Mouse (Mus musculus): ENCODE results near the gene Aig1. TPM values are rescaled to one million over a fixed set of nuclear protein-coding genes. Genes with fewer than 3 reads are reported as not detected.

Gene Aig1
- polyA plus RNA-seq, 1 experiment from 2014 or later: 24.3 TPM

DNA sequence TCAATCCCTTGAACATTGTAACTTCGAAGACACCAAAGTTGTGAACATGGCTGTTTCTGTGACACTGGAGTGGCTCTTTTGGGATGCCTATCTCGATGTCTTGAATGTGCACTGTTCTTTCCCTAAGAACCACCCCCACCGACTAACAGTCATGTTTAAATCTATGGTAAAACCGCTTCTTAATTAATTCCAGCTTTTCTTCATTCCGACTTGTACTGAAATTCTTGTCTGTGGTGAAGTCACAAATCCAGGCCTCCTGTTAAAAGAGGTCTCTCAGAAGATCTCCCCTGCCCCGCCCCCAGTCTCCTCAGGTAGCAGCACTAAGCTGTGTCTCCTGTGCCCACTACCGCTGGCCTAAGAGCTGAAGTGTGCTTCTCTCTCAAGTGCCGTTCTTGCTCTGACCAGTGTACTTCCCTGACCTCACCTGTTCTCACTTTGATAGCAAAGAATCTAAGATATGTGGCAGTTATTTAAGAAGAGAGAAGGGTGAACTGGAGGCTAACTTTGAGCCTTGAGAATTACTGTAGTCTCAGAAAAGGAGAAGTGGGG, 157.4 kb downstream of the Aig1 start:
- no peaks in the 10 kb centered on the region for H3K36me3 ChIP-seq
- no peak overlapping the region for H3K27ac ChIP-seq (replicated peaks)
- no peak overlapping the region for H3K4me3 ChIP-seq
- WGBS: 83% methylated on average over 8 of the region's 8 CpGs
- H3K9me3 ChIP-seq (replicated peaks): no peaks in the 10 kb centered on the region
- H3K27me3 ChIP-seq (ENCODE audit: low read depth, poor library complexity, severe bottlenecking): no peaks in the 10 kb centered on the region
- DNase-seq (ENCODE audit: low spot score): no peak
- peaks cover 14% of the 10 kb centered on the region for H3K4me1 ChIP-seq

DNA sequence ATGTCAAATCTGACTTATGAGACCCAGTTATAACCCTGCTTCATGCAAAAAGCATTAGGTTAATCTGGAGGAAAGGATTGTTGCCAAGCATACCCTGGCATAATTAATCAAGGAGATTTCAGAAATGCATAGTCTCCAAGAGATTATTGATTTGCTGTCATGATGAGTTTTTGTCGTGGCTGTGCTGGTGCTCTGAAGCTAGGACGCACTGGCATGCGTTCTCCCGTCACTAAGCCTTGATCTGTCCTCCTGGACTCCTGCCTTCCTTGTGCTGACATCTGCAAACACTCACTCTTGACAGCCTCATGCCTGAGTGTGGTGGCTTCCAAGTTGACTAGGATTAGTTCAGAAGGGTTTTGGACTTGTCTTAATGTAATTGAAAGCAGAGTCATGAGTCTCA, 163.0 kb downstream of the Aig1 start:
- WGBS: 82% methylated on average over 4 of the region's 4 CpGs
- Histone ChIP-seq H3K4me1 (no peaks in the 10 kb centered on the region), H3K27me3 (ENCODE audit: low read depth, poor library complexity, severe bottlenecking) (no peaks in the 10 kb centered on the region), H3K4me3 (no peak overlapping the region), H3K9me3 (replicated peaks) (no peaks in the 10 kb centered on the region), H3K27ac (replicated peaks) (no peak overlapping the region), H3K36me3 (no peaks in the 10 kb centered on the region)
- no peak for DNase-seq (ENCODE audit: low spot score)

DNA sequence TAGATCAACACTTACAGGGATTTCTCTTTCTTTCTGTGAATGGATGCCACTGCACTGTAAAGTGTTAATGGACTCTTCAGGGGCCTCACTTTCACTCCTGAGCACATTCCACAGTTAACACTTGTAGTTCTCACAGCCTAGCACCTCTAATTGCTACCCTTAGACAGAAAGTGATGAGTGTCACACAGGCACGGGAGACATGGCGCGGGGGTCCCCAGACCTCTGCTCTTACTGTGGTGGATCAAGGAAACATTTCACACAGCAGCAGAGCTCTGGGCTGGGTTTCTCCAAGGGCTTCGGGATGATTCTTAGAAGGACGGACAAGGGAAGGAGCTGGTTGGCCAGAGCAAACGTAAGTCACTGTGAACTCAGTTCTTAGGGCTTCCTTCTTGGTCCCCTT, 166.1 kb downstream of the Aig1 start:
- Histone ChIP-seq H3K4me3 (no peak overlapping the region), H3K9me3 (replicated peaks) (no peaks in the 10 kb centered on the region), H3K27ac (replicated peaks) (no peak overlapping the region), H3K4me1 (no peaks in the 10 kb centered on the region), H3K27me3 (ENCODE audit: low read depth, poor library complexity, severe bottlenecking) (no peaks in the 10 kb centered on the region), H3K36me3 (no peaks in the 10 kb centered on the region)
- WGBS: 87% methylated on average over 6 of the region's 6 CpGs
- DNase-seq (ENCODE audit: low spot score): no peak

DNA sequence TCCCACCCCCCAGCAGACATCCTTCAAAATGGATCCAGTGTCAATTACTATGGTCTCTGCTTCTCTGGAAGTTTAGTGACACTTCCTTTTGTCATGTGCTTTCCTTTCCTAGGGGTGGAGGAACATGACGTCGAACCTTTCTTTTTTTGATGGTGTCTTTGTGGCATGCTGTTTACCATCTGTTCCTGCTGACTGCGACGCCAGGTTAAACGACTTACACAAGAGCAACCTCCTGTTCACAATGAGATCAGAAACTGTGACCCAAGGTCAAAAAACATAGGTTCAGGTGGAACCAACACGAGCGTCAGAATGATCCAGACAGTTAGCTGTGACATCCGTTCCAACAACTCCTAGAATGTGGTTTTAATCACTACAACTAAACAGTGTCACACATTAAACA, 166.7 kb downstream of the Aig1 start:
- Histone ChIP-seq H3K4me1 (no peaks in the 10 kb centered on the region), H3K36me3 (no peaks in the 10 kb centered on the region), H3K27me3 (ENCODE audit: low read depth, poor library complexity, severe bottlenecking) (no peaks in the 10 kb centered on the region), H3K9me3 (replicated peaks) (no peaks in the 10 kb centered on the region), H3K27ac (replicated peaks) (no peak overlapping the region), H3K4me3 (no peak overlapping the region)
- WGBS: 74% methylated on average over 8 of the region's 8 CpGs
- DNase-seq (ENCODE audit: low spot score): no peak

DNA sequence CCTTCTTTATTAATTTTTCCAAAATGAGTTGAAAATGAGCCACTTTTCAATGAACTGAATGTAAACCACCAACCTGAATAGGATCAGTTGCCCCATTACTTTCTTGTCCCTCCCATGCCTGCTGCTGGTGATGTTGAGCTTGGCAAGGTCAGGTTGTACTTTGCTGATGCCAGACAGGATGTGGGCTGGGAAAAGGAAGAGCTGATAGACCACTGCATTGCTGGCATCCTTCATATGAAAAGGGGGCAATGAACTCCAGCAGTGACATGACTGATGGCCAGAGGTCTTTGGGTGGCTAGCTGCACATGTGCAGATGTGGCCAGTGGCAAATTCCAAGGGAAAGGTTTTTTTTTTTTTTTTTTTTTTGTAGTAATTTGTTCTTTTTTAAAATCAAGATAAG, 172.5 kb downstream of the Aig1 start:
- Histone ChIP-seq H3K9me3 (replicated peaks) (no peaks in the 10 kb centered on the region), H3K36me3 (no peaks in the 10 kb centered on the region), H3K27ac (replicated peaks) (no peak overlapping the region), H3K4me3 (no peak overlapping the region), H3K27me3 (ENCODE audit: low read depth, poor library complexity, severe bottlenecking) (no peaks in the 10 kb centered on the region), H3K4me1 (no peaks in the 10 kb centered on the region)
- DNase-seq (ENCODE audit: low spot score): no peak

DNA sequence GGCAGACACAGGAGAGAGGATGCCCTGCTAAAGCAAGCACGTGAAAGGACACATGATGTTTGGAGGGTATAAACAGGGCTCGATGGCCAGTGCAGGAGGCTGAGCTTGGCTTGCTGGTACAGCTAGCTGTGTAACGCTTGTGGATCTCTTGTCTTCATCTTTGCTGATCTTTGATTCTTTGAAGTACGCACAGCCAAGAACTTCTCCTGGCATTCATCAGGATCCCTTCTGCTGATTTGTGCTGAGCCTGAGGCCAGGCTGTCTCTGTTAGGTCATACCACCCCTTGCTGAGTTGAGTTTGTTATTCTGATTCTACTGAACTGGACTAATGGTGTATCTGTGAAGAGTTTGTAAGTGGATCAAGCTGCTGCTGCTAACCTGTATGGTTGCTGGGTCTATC, 175.5 kb downstream of the Aig1 start:
- no peaks in the 10 kb centered on the region for H3K9me3 ChIP-seq (replicated peaks)
- 90% methylated on average over 4 of the region's 4 CpGs for WGBS
- H3K27me3 ChIP-seq (ENCODE audit: low read depth, poor library complexity, severe bottlenecking): no peaks in the 10 kb centered on the region
- no peak for DNase-seq (ENCODE audit: low spot score)
- no peaks in the 10 kb centered on the region for H3K36me3 ChIP-seq
- peaks cover 3% of the 10 kb centered on the region; the same call in 1 of the 2 replicates for H3K4me1 ChIP-seq
- H3K27ac ChIP-seq (replicated peaks): no peak overlapping the region
- no peak overlapping the region for H3K4me3 ChIP-seq

DNA sequence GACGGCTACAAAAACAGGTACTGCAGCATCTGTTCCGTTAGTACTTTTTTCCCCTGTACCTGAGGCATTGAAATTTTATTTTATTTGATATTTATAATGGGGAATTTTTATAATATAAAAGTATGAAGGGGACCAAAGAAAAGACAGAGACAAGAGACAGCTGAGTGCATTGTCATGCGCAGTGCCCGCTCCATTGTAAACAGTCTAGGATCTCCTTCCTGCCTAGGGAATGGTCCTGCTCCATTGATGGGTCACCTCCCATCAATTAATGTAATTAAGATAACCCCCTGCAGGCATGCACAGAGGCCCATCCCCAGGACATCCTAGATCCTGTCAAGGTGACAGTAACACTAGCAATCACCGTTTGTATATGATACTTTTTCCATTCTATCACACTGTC, 178.0 kb downstream of the Aig1 start:
- WGBS: 89% methylated on average over 5 of the region's 5 CpGs
- Histone ChIP-seq H3K36me3 (no peaks in the 10 kb centered on the region), H3K27me3 (ENCODE audit: low read depth, poor library complexity, severe bottlenecking) (no peaks in the 10 kb centered on the region), H3K4me3 (no peak overlapping the region), H3K27ac (replicated peaks) (no peak overlapping the region), H3K9me3 (replicated peaks) (no peaks in the 10 kb centered on the region), H3K4me1 (peaks cover 3% of the 10 kb centered on the region; the same call in 1 of the 2 replicates)
- DNase-seq (ENCODE audit: low spot score): no peak

DNA sequence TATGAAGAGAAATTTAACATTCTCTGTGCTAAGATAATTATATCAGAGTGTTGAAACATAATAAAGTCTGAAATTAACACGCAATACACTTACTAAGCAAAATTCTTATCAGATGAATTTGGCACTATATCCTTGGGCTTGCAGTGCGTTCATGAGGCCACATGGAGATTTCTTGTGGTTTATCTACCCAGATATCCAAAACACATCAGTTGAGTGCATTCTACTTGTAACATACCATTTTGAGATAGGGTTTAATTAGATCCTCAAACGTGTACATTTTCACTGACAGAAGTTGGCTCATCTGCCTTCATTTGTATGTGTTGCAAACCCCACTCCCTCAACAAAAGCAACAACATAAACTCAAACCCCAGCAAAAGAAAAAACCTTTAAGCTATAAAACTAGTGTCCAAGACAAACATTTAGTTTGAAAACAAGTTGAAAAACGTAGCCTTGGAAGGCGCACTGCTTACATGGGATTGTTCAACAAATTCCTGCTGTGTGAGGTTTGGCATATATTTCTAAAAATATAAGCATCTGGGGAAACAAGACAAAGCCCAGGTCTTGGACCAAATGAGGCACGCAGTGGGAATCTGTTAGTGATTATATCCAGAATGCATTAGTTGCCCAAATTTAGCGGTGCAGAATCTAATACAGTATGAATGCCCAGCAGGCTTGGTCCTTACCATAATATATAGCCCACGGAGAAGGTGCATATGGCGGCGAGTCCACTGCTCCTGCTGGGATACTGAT, 178.8 kb downstream of the Aig1 start:
- DNase-seq (ENCODE audit: low spot score): no peak
- 90% methylated on average over 10 of the region's 10 CpGs for WGBS

DNA sequence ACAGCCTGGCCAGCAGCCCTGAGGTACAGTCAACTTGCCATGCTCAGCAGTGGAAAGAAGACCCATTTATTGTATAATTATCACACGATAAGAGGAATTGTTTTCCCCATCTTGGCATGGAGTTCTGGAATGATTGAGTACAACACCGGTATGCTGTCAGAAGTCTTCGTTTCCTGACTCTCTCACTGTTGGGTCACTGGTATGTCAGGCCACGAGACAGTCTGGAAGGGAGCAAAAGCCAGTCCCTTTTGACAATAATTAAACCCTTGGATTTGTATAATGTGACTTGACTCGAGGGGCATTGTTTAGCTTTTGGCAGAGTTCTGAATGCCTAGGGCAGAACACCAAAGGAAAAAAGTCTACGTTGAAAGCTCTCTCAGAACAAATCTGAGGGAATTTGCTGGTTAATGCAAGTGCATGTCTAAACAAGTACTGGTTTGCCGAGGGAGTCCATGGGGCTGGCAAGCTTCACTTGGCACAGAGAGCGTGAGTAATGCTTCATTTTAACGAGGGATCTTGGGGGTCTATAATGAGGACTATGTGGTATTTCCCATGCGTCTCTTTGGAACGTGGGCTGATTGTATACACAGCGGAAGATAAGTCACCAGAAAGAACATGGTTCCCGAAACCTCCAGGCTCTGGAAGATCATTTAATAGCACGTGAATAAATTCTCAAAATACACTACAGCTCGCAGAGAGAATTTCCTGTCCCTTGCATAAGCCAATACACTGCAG, 180.2 kb downstream of the Aig1 start:
- 83% methylated on average over 15 of the region's 15 CpGs for WGBS

More for the DNA sequence above, 178.8 kb downstream of the Aig1 start:
- Histone ChIP-seq H3K36me3 (no peaks in the 10 kb centered on the region), H3K4me3 (no peak overlapping the region), H3K27ac (replicated peaks) (no peak overlapping the region), H3K9me3 (replicated peaks) (no peaks in the 10 kb centered on the region), H3K4me1 (peaks cover 3% of the 10 kb centered on the region; the same call in 1 of the 2 replicates), H3K27me3 (ENCODE audit: low read depth, poor library complexity, severe bottlenecking) (no peaks in the 10 kb centered on the region)

DNA sequence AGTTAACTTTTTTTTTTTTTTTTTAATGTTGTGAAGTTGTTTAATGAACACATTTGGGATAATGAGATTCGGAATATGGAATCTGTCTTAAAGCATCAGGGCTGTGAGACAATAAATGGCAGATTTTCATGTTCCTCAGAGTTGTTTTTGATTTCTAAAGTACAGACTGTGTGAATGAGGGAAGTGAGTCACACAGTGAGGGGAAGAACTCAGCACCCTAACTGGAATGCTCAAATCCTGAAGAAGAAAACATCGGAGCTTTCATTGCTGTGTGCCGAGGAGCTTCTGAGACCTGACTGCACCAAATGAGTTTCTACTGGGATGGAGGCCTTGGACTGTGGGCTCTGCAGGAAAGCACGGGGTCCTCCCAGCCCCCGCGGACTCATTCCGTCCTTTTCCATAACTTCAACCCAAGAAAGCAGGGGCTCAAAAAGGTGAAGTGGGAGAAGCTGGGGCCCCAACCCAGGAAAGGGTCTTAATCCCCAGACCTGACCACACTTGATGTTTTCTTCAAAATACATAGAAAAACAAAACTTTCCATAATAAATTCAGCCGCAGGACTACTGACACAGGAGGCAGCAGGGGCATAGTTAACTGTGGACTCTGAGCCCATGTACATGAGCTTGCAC, 181.5 kb downstream of the Aig1 start:
- WGBS: 94% methylated on average over 8 of the region's 8 CpGs
- DNase-seq (ENCODE audit: low spot score): no peak
- Histone ChIP-seq H3K27ac (replicated peaks) (no peak overlapping the region), H3K36me3 (no peaks in the 10 kb centered on the region), H3K4me3 (no peak overlapping the region), H3K4me1 (peaks cover 3% of the 10 kb centered on the region; the same call in 1 of the 2 replicates), H3K27me3 (ENCODE audit: low read depth, poor library complexity, severe bottlenecking) (no peaks in the 10 kb centered on the region), H3K9me3 (replicated peaks) (no peaks in the 10 kb centered on the region)

More for the DNA sequence above, 180.2 kb downstream of the Aig1 start:
- H3K36me3 ChIP-seq: no peaks in the 10 kb centered on the region
- H3K4me1 ChIP-seq: peaks cover 3% of the 10 kb centered on the region; the same call in 1 of the 2 replicates
- no peaks in the 10 kb centered on the region for H3K27me3 ChIP-seq (ENCODE audit: low read depth, poor library complexity, severe bottlenecking)
- no peaks in the 10 kb centered on the region for H3K9me3 ChIP-seq (replicated peaks)
- no peak for DNase-seq (ENCODE audit: low spot score)
- no peak overlapping the region for H3K27ac ChIP-seq (replicated peaks)
- H3K4me3 ChIP-seq: no peak overlapping the region

DNA sequence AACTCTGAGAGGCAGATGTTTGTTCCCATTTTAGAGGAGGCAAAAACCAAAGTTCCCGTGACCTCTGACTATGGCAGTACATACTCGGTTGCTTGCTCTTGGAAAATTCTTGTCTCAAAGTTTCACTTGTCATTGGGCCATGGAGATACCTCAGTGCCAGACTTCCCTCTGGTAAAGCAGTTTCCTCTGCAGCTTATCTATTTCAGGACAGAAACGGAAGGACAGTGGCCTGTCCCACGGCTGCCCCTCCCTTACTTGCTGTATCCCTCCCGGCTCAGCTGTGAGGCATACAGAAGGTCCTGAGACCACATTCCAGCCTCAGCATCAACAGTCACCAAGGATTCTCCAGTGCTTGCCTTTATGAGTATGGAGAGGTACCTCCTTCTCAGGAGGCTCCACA, 182.7 kb downstream of the Aig1 start:
- WGBS: 84% methylated on average over 5 of the region's 5 CpGs
- DNase-seq (ENCODE audit: low spot score): no peak
- Histone ChIP-seq H3K4me1 (peaks cover 3% of the 10 kb centered on the region; the same call in 1 of the 2 replicates), H3K4me3 (no peak overlapping the region), H3K36me3 (no peaks in the 10 kb centered on the region), H3K27ac (replicated peaks) (no peak overlapping the region), H3K27me3 (ENCODE audit: low read depth, poor library complexity, severe bottlenecking) (no peaks in the 10 kb centered on the region), H3K9me3 (replicated peaks) (no peaks in the 10 kb centered on the region)

DNA sequence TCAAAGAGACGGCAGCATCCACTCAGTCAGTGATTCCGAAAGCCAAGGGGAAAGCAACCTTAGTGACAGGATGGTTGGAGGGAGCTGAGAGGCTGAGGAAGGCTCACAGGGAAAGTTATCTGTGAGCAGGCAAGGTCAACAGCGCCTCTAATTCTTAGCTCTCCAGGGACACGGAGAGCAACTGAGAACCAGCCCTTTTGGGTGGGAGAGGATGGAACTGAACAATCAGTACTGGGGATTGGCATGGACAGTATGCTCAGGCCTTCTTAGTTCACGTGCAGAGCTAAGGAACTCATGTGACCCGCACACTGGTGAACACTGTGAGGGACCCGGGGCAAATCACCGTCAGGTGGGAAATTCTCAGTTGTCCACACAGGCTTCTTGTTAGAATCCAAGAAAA, 183.4 kb downstream of the Aig1 start:
- no peak for DNase-seq (ENCODE audit: low spot score)
- WGBS: 93% methylated on average over 8 of the region's 8 CpGs

More for the DNA sequence above, 183.4 kb downstream of the Aig1 start:
- H3K27me3 ChIP-seq (ENCODE audit: low read depth, poor library complexity, severe bottlenecking): no peaks in the 10 kb centered on the region
- no peaks in the 10 kb centered on the region for H3K36me3 ChIP-seq
- no peak overlapping the region for H3K27ac ChIP-seq (replicated peaks)
- no peaks in the 10 kb centered on the region for H3K9me3 ChIP-seq (replicated peaks)
- no peak overlapping the region for H3K4me3 ChIP-seq
- peaks cover 3% of the 10 kb centered on the region; the same call in 1 of the 2 replicates for H3K4me1 ChIP-seq

All from midbrain, embryonic 10.5 days (tissue).